Mouse (Mus musculus): ENCODE measurements at regions not wholly inside any gene's neighbourhood (a gene's known extent, or its start where the extent isn't known, plus 50 kb on each side); places are given as distances from the start of the nearest gene placed in this dataset.

DNA sequence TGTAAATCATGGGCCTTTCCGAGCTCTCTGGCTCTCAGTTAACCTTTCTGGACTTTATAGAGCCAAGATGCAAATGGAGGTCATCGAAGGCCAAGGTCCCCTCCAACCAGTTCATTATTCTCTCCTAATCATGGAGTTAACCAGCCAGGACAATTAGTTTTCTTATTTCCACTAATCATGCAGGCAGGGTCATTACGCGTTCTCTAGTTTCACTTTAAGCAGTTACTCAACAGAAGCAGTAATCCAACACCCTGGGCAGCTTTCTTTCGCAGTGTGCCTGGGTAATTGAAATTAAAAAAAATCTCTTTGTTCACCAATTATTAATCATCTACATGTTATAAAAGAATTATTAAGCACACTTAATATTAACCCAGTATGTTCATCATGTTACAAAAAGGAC is 137.3 kb downstream of the Basp1 start:
- Histone ChIP-seq H3K27me3 (ENCODE audit: control insufficient read depth, insufficient read depth, low read length) (no peaks in the 10 kb centered on the region), H3K27ac (ENCODE audit: insufficient read depth, low read depth, low read length) (no peak overlapping the region), H3K4me3 (ENCODE audit: low read depth, low read length) (no peak overlapping the region), H3K36me3 (ENCODE audit: control insufficient read depth, insufficient read depth, low read length) (no peaks in the 10 kb centered on the region), H3K4me1 (ENCODE audit: control insufficient read depth, insufficient read depth, insufficient read length, low read length) (no peaks in the 10 kb centered on the region)
- TF ChIP-seq POLR2A (IDR thresholded peaks at IDR 0.05; ENCODE audit: low read depth, low read length) = no peak
- TF ChIP-seq CTCF (IDR thresholded peaks at IDR 0.05; ENCODE audit: extremely low read depth, insufficient read length, insufficient replicate concordance, low read depth, low read length) = no peak
- WGBS = 88% methylated on average over 5 of the region's 5 CpGs

- WGBS = 85% methylated on average over 5 of the region's 5 CpGs
- H3K36me3 ChIP-seq (ENCODE audit: control insufficient read depth, insufficient read depth, low read length) = no peaks in the 10 kb centered on the region
- TF ChIP-seq CTCF (IDR thresholded peaks at IDR 0.05; ENCODE audit: extremely low read depth, insufficient read length, insufficient replicate concordance, low read depth, low read length) (no peak), POLR2A (IDR thresholded peaks at IDR 0.05; ENCODE audit: low read depth, low read length) (no peak)
- H3K27ac ChIP-seq (ENCODE audit: insufficient read depth, low read depth, low read length) = no peak overlapping the region
- H3K4me3 ChIP-seq (ENCODE audit: low read depth, low read length) = no peak overlapping the region
- no peaks in the 10 kb centered on the region for H3K4me1 ChIP-seq (ENCODE audit: control insufficient read depth, insufficient read depth, insufficient read length, low read length)
- H3K27me3 ChIP-seq (ENCODE audit: control insufficient read depth, insufficient read depth, low read length) = no peaks in the 10 kb centered on the region
Measured at GRCm38 (mm10) chr15:25271886-25272285, 141.7 kb downstream of the Basp1 start.

- Histone ChIP-seq H3K36me3 (ENCODE audit: control insufficient read depth, insufficient read depth, low read length) (no peaks in the 10 kb centered on the region), H3K4me1 (ENCODE audit: control insufficient read depth, insufficient read depth, insufficient read length, low read length) (no peaks in the 10 kb centered on the region), H3K27me3 (ENCODE audit: control insufficient read depth, insufficient read depth, low read length) (no peaks in the 10 kb centered on the region), H3K27ac (ENCODE audit: insufficient read depth, low read depth, low read length) (no peak overlapping the region), H3K4me3 (ENCODE audit: low read depth, low read length) (no peak overlapping the region)
- 77% methylated on average over 10 of the region's 10 CpGs for WGBS
- TF ChIP-seq CTCF (IDR thresholded peaks at IDR 0.05; ENCODE audit: extremely low read depth, insufficient read length, insufficient replicate concordance, low read depth, low read length) = no peak
- no peak for TF ChIP-seq POLR2A (IDR thresholded peaks at IDR 0.05; ENCODE audit: low read depth, low read length)
Measured at GRCm38 (mm10) chr15:25270349-25270748, 143.2 kb downstream of the Basp1 start.

- H3K4me3 ChIP-seq (ENCODE audit: low read depth, low read length) = no peak overlapping the region
- H3K36me3 ChIP-seq (ENCODE audit: control insufficient read depth, insufficient read depth, low read length) = no peaks in the 10 kb centered on the region
- 16% methylated on average over 12 of the region's 12 CpGs for WGBS
- TF ChIP-seq CTCF (IDR thresholded peaks at IDR 0.05; ENCODE audit: extremely low read depth, insufficient read length, insufficient replicate concordance, low read depth, low read length) (no peak), POLR2A (IDR thresholded peaks at IDR 0.05; ENCODE audit: low read depth, low read length) (no peak)
- H3K27ac ChIP-seq (ENCODE audit: insufficient read depth, low read depth, low read length) = peak overlapping the region; percentile 53
- H3K4me1 ChIP-seq (ENCODE audit: control insufficient read depth, insufficient read depth, insufficient read length, low read length) = no peaks in the 10 kb centered on the region
- no peaks in the 10 kb centered on the region for H3K27me3 ChIP-seq (ENCODE audit: control insufficient read depth, insufficient read depth, low read length)
Measured at GRCm38 (mm10) chr15:25269345-25269996, 144.1 kb downstream of the Basp1 start.

- 64% methylated on average over 2 of the region's 2 CpGs for WGBS
- H3K36me3 ChIP-seq (ENCODE audit: control insufficient read depth, insufficient read depth, low read length) = no peaks in the 10 kb centered on the region
- H3K27ac ChIP-seq (ENCODE audit: insufficient read depth, low read depth, low read length) = no peak overlapping the region
- H3K4me3 ChIP-seq (ENCODE audit: low read depth, low read length) = no peak overlapping the region
- TF ChIP-seq POLR2A (IDR thresholded peaks at IDR 0.05; ENCODE audit: low read depth, low read length) (no peak), CTCF (IDR thresholded peaks at IDR 0.05; ENCODE audit: extremely low read depth, insufficient read length, insufficient replicate concordance, low read depth, low read length) (no peak)
- no peaks in the 10 kb centered on the region for H3K4me1 ChIP-seq (ENCODE audit: control insufficient read depth, insufficient read depth, insufficient read length, low read length)
- H3K27me3 ChIP-seq (ENCODE audit: control insufficient read depth, insufficient read depth, low read length) = no peaks in the 10 kb centered on the region
Measured at GRCm38 (mm10) chr15:25268436-25268835, 145.1 kb downstream of the Basp1 start.

DNA sequence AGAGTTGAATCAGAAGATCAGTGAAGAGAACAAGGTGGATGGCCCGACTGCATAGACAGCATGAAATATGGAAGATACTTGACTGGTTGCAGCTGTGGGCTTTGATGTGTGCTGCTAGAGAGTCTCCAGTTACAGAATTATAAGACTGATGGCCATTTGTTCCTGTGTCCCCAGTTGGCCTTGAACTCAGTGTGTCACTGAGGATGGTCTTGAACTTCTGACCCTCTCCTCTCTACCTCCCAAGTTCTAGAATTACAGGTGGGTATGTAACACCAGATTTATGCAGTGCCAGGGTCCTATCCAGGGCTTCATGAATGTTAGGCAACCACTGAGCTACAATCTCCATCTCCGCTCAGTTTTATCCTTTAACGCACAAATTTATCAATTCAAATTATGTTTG is 146.1 kb downstream of the Basp1 start:
- Histone ChIP-seq H3K36me3 (ENCODE audit: control insufficient read depth, insufficient read depth, low read length) (no peaks in the 10 kb centered on the region), H3K27me3 (ENCODE audit: control insufficient read depth, insufficient read depth, low read length) (no peaks in the 10 kb centered on the region), H3K27ac (ENCODE audit: insufficient read depth, low read depth, low read length) (no peak overlapping the region), H3K4me3 (ENCODE audit: low read depth, low read length) (no peak overlapping the region), H3K4me1 (ENCODE audit: control insufficient read depth, insufficient read depth, insufficient read length, low read length) (no peaks in the 10 kb centered on the region)
- TF ChIP-seq POLR2A (IDR thresholded peaks at IDR 0.05; ENCODE audit: low read depth, low read length) (no peak), CTCF (IDR thresholded peaks at IDR 0.05; ENCODE audit: extremely low read depth, insufficient read length, insufficient replicate concordance, low read depth, low read length) (no peak)
- WGBS = 91% methylated on average over 3 of the region's 3 CpGs

- Histone ChIP-seq H3K27me3 (ENCODE audit: control insufficient read depth, insufficient read depth, low read length) (no peaks in the 10 kb centered on the region), H3K27ac (ENCODE audit: insufficient read depth, low read depth, low read length) (no peak overlapping the region), H3K4me1 (ENCODE audit: control insufficient read depth, insufficient read depth, insufficient read length, low read length) (no peaks in the 10 kb centered on the region), H3K4me3 (ENCODE audit: low read depth, low read length) (no peak overlapping the region), H3K36me3 (ENCODE audit: control insufficient read depth, insufficient read depth, low read length) (no peaks in the 10 kb centered on the region)
- no peak for TF ChIP-seq POLR2A (IDR thresholded peaks at IDR 0.05; ENCODE audit: low read depth, low read length)
- TF ChIP-seq CTCF (IDR thresholded peaks at IDR 0.05; ENCODE audit: extremely low read depth, insufficient read length, insufficient replicate concordance, low read depth, low read length) = no peak
- 79% methylated on average over 13 of the region's 13 CpGs for WGBS
Measured at GRCm38 (mm10) chr15:25252648-25253567, 160.7 kb downstream of the Basp1 start.
